Mouse (Mus musculus): Measurements from ENCODE around the gene Kcnq4. TPM values are rescaled to one million over a fixed set of nuclear protein-coding genes. Genes with fewer than 3 reads are reported as not detected.

The Kcnq4 gene
- total RNA-seq (2015) (not detected in 2 replicates), total RNA-seq (2017) (not detected in 2 replicates)

- ATAC-seq (replicated peaks; ENCODE audit: poor library complexity), result peak; percentile 15
These were observed at the start of gene Kcnq4 for GRCm38 (mm10) chr4:120747941-120748866. Kcnq4 (minus strand) TSS chr4:120748612.

- peak; percentile 27; the same call in 1 of the 2 replicates for ATAC-seq (replicated peaks; ENCODE audit: poor library complexity)
These were observed 48.3 kb upstream of the Kcnq4 start for GRCm38 (mm10) chr4:120796687-120797086.

GRCm38 (mm10) chr4:120795646-120796045, 47.2 kb upstream of the Kcnq4 start:
- ATAC-seq (replicated peaks; ENCODE audit: poor library complexity), result no peak

GRCm38 (mm10) chr4:120792918-120793317, 44.5 kb upstream of the Kcnq4 start:
- ATAC-seq (replicated peaks; ENCODE audit: poor library complexity), result no peak

- no peak for ATAC-seq (replicated peaks; ENCODE audit: poor library complexity)
These were observed 41.6 kb upstream of the Kcnq4 start for GRCm38 (mm10) chr4:120790027-120790426.

GRCm38 (mm10) chr4:120755801-120756200, 7.4 kb upstream of the Kcnq4 start:
- no peak for ATAC-seq (replicated peaks; ENCODE audit: poor library complexity)

GRCm38 (mm10) chr4:120755299-120755698, 6.9 kb upstream of the Kcnq4 start:
- ATAC-seq (replicated peaks; ENCODE audit: poor library complexity), result peak; percentile 94

GRCm38 (mm10) chr4:120749601-120750000, 1.2 kb upstream of the Kcnq4 start:
- no peak for ATAC-seq (replicated peaks; ENCODE audit: poor library complexity)

GRCm38 (mm10) chr4:120747243-120747792, 1.1 kb downstream of the Kcnq4 start:
- no peak for ATAC-seq (replicated peaks; ENCODE audit: poor library complexity)

- ATAC-seq (replicated peaks; ENCODE audit: poor library complexity), result no peak
These were observed 1.8 kb downstream of the Kcnq4 start for GRCm38 (mm10) chr4:120746552-120747150.

GRCm38 (mm10) chr4:120745731-120746551, 2.5 kb downstream of the Kcnq4 start:
- no peak for ATAC-seq (replicated peaks; ENCODE audit: poor library complexity)

- ATAC-seq (replicated peaks; ENCODE audit: poor library complexity), result no peak
These were observed 4.8 kb downstream of the Kcnq4 start for GRCm38 (mm10) chr4:120743636-120744035.

GRCm38 (mm10) chr4:120741303-120741702, 7.1 kb downstream of the Kcnq4 start:
- ATAC-seq (replicated peaks; ENCODE audit: poor library complexity), result no peak

- no peak for ATAC-seq (replicated peaks; ENCODE audit: poor library complexity)
These were observed 14.3 kb downstream of the Kcnq4 start for GRCm38 (mm10) chr4:120734012-120734622.

GRCm38 (mm10) chr4:120732737-120733136, 15.7 kb downstream of the Kcnq4 start:
- no peak for ATAC-seq (replicated peaks; ENCODE audit: poor library complexity)

GRCm38 (mm10) chr4:120731030-120731644, 17.3 kb downstream of the Kcnq4 start:
- peak; percentile 86 for ATAC-seq (replicated peaks; ENCODE audit: poor library complexity)

GRCm38 (mm10) chr4:120730574-120730973, 17.8 kb downstream of the Kcnq4 start:
- no peak for ATAC-seq (replicated peaks; ENCODE audit: poor library complexity)

GRCm38 (mm10) chr4:120730146-120730545, 18.3 kb downstream of the Kcnq4 start:
- no peak for ATAC-seq (replicated peaks; ENCODE audit: poor library complexity)

- ATAC-seq (replicated peaks; ENCODE audit: poor library complexity), result no peak
These were observed 19.0 kb downstream of the Kcnq4 start for GRCm38 (mm10) chr4:120729441-120729840.

GRCm38 (mm10) chr4:120727842-120728241, 20.6 kb downstream of the Kcnq4 start:
- no peak for ATAC-seq (replicated peaks; ENCODE audit: poor library complexity)
